21 mouse cellular contexts compared by ENCODE assay signal in the genomic region with DNA sequence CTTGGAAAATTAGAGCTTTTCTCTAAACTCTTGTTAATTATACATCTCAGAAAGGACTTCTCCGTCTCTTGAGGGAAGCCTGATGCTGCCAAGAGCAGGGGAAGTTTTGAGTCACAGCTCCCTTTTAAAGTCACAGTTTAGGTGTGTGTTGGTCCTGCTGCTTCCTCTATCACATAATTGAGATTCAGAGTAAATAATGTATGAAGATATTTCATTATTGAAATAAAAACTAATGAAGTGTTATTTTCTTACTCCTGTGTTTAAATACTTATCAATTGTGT.
"Had no signal": no experiment of that assay in that cellular context is flagged by ENCODE, and none has a peak within 500 bp of the region (broad histone marks: within the 10 kb centered on the region; RNA-seq: fewer than 3 reads in every experiment).

No protein-coding gene starts in this region.

- H3K9ac ChIP-seq: heart, embryonic 13.5 days; heart, embryonic 15.5 days; hindbrain, embryonic 13.5 days; intestine, embryonic 15.5 days; limb, embryonic 15.5 days; liver, embryonic 12.5 days; liver, embryonic 14.5 days had no signal

- DNase-seq: gastrocnemius, postnatal 10 days; gastrocnemius, postnatal 25 days; heart, postnatal 14 days; heart, postnatal 36 days; kidney, adult 18-20 months; kidney, adult 8-10 months; kidney, postnatal 10 days; kidney, postnatal 25 days had no signal

- H3K27ac ChIP-seq: heart, embryonic 10.5 days; heart, embryonic 13.5 days; heart, embryonic 15.5 days; hindbrain, embryonic 13.5 days; layer of hippocampus, adult 2 months; left cerebral cortex, adult 2 months; liver, embryonic 12.5 days; liver, embryonic 14.5 days had no signal

- H3K4me2 ChIP-seq: heart, embryonic 13.5 days; heart, embryonic 15.5 days; hindbrain, embryonic 13.5 days; intestine, embryonic 15.5 days; limb, embryonic 15.5 days; liver, embryonic 12.5 days had no signal

- H3K4me3 ChIP-seq: heart, embryonic 10.5 days; heart, embryonic 13.5 days; heart, embryonic 15.5 days; hindbrain, embryonic 13.5 days; intestine, embryonic 15.5 days; layer of hippocampus, adult 2 months; left cerebral cortex, adult 2 months; limb, embryonic 15.5 days; liver, embryonic 12.5 days had no signal

- H3K27me3 ChIP-seq: heart, embryonic 13.5 days; heart, embryonic 15.5 days; hindbrain, embryonic 13.5 days; intestine, embryonic 15.5 days; limb, embryonic 15.5 days; liver, embryonic 12.5 days had no signal

- H3K4me1 ChIP-seq: heart, embryonic 10.5 days; heart, embryonic 13.5 days; heart, embryonic 15.5 days; hindbrain, embryonic 13.5 days; intestine, embryonic 15.5 days; liver, embryonic 12.5 days had no signal

- H3K9me3 ChIP-seq: heart, embryonic 10.5 days; heart, embryonic 13.5 days; heart, embryonic 15.5 days; hindbrain, embryonic 13.5 days; intestine, embryonic 15.5 days; limb, embryonic 15.5 days; liver, embryonic 12.5 days had no signal

- ATAC-seq: hindbrain, embryonic 16.5 days; inflammation-experienced regulatory T-cells, adult 6 months; intestine, postnatal 0 days; liver, embryonic 12.5 days had no signal

- H3K36me3 ChIP-seq: heart, embryonic 10.5 days; heart, embryonic 13.5 days; heart, embryonic 15.5 days; hindbrain, embryonic 13.5 days; intestine, embryonic 15.5 days; limb, embryonic 15.5 days; liver, embryonic 12.5 days had no signal
